Mouse (Mus musculus): Measurements from ENCODE around the gene Prkag2. TPM values are rescaled to one million over a fixed set of nuclear protein-coding genes. Genes with fewer than 3 reads are reported as not detected.

Prkag2 gene
- polyA plus RNA-seq, 1 experiment from 2014 or later, result 21.7 TPM

- 1% methylated on average over 25 of the region's 25 CpGs for WGBS
- peak overlapping the region; percentile 50; the same call in 1 of the 2 replicates for H3K9ac ChIP-seq
- peak; percentile 59; the same call in 1 of the 2 replicates for ATAC-seq (ENCODE audit: insufficient number of reproducible peaks, low FRiP score, low TSS enrichment, low read depth)
- H3K4me1 ChIP-seq, result peaks cover 26% of the 10 kb centered on the region
- no peaks in the 10 kb centered on the region for H3K9me3 ChIP-seq
- no peak overlapping the region; the same call in 1 of the 2 replicates for H3K27ac ChIP-seq
- no peaks in the 10 kb centered on the region for H3K36me3 ChIP-seq
- H3K4me3 ChIP-seq, result peak overlapping the region; percentile 65
- peaks cover 50% of the 10 kb centered on the region for H3K27me3 ChIP-seq
- H3K4me2 ChIP-seq, result peak overlapping the region; percentile 100
Measured at GRCm38 (mm10) chr5:25101126-25101523, 683 bp upstream of the Prkag2 start.

GRCm38 (mm10) chr5:25100157-25100515 is 306 bp downstream of the Prkag2 start:
- peak overlapping the region; percentile 50 for H3K9ac ChIP-seq
- no peaks in the 10 kb centered on the region for H3K9me3 ChIP-seq
- no peak for ATAC-seq (ENCODE audit: insufficient number of reproducible peaks, low FRiP score, low TSS enrichment, low read depth)
- H3K36me3 ChIP-seq, result no peaks in the 10 kb centered on the region
- no peak overlapping the region for H3K27ac ChIP-seq
- peak overlapping the region; percentile 100 for H3K4me2 ChIP-seq
- H3K4me1 ChIP-seq, result peaks cover 26% of the 10 kb centered on the region
- under 1% methylated on average over 26 of the region's 26 CpGs for WGBS
- peaks cover 50% of the 10 kb centered on the region for H3K27me3 ChIP-seq
- H3K4me3 ChIP-seq, result peak overlapping the region; percentile 65

- Histone ChIP-seq H3K4me2 (peak overlapping the region; percentile 100), H3K9ac (peak overlapping the region; percentile 50), H3K4me1 (peaks cover 26% of the 10 kb centered on the region), H3K27me3 (peaks cover 50% of the 10 kb centered on the region), H3K36me3 (no peaks in the 10 kb centered on the region), H3K27ac (no peak overlapping the region), H3K9me3 (no peaks in the 10 kb centered on the region), H3K4me3 (peak overlapping the region; percentile 65)
- ATAC-seq (ENCODE audit: insufficient number of reproducible peaks, low FRiP score, low TSS enrichment, low read depth), result 0 out of 2 replicates have a peak, but pooled peaks have one; percentile 65
- under 1% methylated on average over 45 of the region's 45 CpGs for WGBS
Measured at GRCm38 (mm10) chr5:25099367-25100156, 880 bp downstream of the Prkag2 start.

- ATAC-seq (ENCODE audit: insufficient number of reproducible peaks, low FRiP score, low TSS enrichment, low read depth), result no peak
- Histone ChIP-seq H3K4me3 (no peak overlapping the region), H3K27me3 (peaks cover 50% of the 10 kb centered on the region)
Measured at GRCm38 (mm10) chr5:25097891-25098290, 2.6 kb downstream of the Prkag2 start.

GRCm38 (mm10) chr5:25096431-25096830 is 4.0 kb downstream of the Prkag2 start:
- Histone ChIP-seq H3K4me3 (no peak overlapping the region), H3K4me1 (peaks cover 24% of the 10 kb centered on the region), H3K4me2 (no peak overlapping the region), H3K9ac (no peak overlapping the region), H3K27me3 (peaks cover 42% of the 10 kb centered on the region), H3K36me3 (no peaks in the 10 kb centered on the region), H3K27ac (no peak overlapping the region), H3K9me3 (no peaks in the 10 kb centered on the region)
- ATAC-seq (ENCODE audit: insufficient number of reproducible peaks, low FRiP score, low TSS enrichment, low read depth), result no peak
- 63% methylated on average over 4 of the region's 4 CpGs for WGBS

More at GRCm38 (mm10) chr5:25097891-25098290, 2.6 kb downstream of the Prkag2 start:
- Histone ChIP-seq H3K36me3 (no peaks in the 10 kb centered on the region), H3K9me3 (no peaks in the 10 kb centered on the region), H3K27ac (no peak overlapping the region), H3K9ac (no peak overlapping the region), H3K4me1 (peaks cover 26% of the 10 kb centered on the region), H3K4me2 (no peak overlapping the region)
- 78% methylated on average over 3 of the region's 3 CpGs for WGBS

GRCm38 (mm10) chr5:25092630-25093245 is 7.7 kb downstream of the Prkag2 start:
- WGBS, result 81% methylated on average over 8 of the region's 8 CpGs

GRCm38 (mm10) chr5:25089258-25089972 is 11.0 kb downstream of the Prkag2 start:
- Histone ChIP-seq H3K9me3 (no peaks in the 10 kb centered on the region), H3K36me3 (no peaks in the 10 kb centered on the region), H3K4me2 (no peak overlapping the region), H3K4me1 (peaks cover 16% of the 10 kb centered on the region), H3K27ac (no peak overlapping the region), H3K9ac (no peak overlapping the region), H3K4me3 (no peak overlapping the region), H3K27me3 (no peaks in the 10 kb centered on the region)
- WGBS, result 74% methylated on average over 6 of the region's 6 CpGs
- no peak for ATAC-seq (ENCODE audit: insufficient number of reproducible peaks, low FRiP score, low TSS enrichment, low read depth)

More at GRCm38 (mm10) chr5:25092630-25093245, 7.7 kb downstream of the Prkag2 start:
- Histone ChIP-seq H3K27me3 (peaks cover 7% of the 10 kb centered on the region; the same call in 1 of the 2 replicates), H3K9ac (no peak overlapping the region), H3K4me1 (peaks cover 3% of the 10 kb centered on the region; the same call in 1 of the 2 replicates), H3K4me3 (no peak overlapping the region), H3K9me3 (no peaks in the 10 kb centered on the region), H3K4me2 (no peak overlapping the region), H3K27ac (no peak overlapping the region), H3K36me3 (no peaks in the 10 kb centered on the region)
- no peak for ATAC-seq (ENCODE audit: insufficient number of reproducible peaks, low FRiP score, low TSS enrichment, low read depth)

GRCm38 (mm10) chr5:25088633-25089032 is 11.8 kb downstream of the Prkag2 start:
- Histone ChIP-seq H3K4me2 (no peak overlapping the region), H3K36me3 (no peaks in the 10 kb centered on the region), H3K27me3 (no peaks in the 10 kb centered on the region), H3K4me1 (peaks cover 16% of the 10 kb centered on the region), H3K9ac (no peak overlapping the region), H3K27ac (no peak overlapping the region), H3K9me3 (no peaks in the 10 kb centered on the region), H3K4me3 (no peak overlapping the region)
- 60% methylated on average over 4 of the region's 4 CpGs for WGBS
- ATAC-seq (ENCODE audit: insufficient number of reproducible peaks, low FRiP score, low TSS enrichment, low read depth), result no peak

GRCm38 (mm10) chr5:25088111-25088510 is 12.3 kb downstream of the Prkag2 start:
- ATAC-seq (ENCODE audit: insufficient number of reproducible peaks, low FRiP score, low TSS enrichment, low read depth), result no peak
- no peaks in the 10 kb centered on the region for H3K27me3 ChIP-seq
- WGBS, result 84% methylated on average over 13 of the region's 13 CpGs
- no peak overlapping the region for H3K4me2 ChIP-seq
- H3K9ac ChIP-seq, result no peak overlapping the region
- no peak overlapping the region for H3K4me3 ChIP-seq
- H3K36me3 ChIP-seq, result no peaks in the 10 kb centered on the region
- peaks cover 16% of the 10 kb centered on the region for H3K4me1 ChIP-seq
- H3K27ac ChIP-seq, result no peak overlapping the region
- H3K9me3 ChIP-seq, result no peaks in the 10 kb centered on the region

GRCm38 (mm10) chr5:25087064-25087463 is 13.4 kb downstream of the Prkag2 start:
- no peak for ATAC-seq (ENCODE audit: insufficient number of reproducible peaks, low FRiP score, low TSS enrichment, low read depth)
- Histone ChIP-seq H3K27me3 (no peaks in the 10 kb centered on the region), H3K4me3 (no peak overlapping the region), H3K36me3 (no peaks in the 10 kb centered on the region), H3K9me3 (no peaks in the 10 kb centered on the region), H3K4me2 (no peak overlapping the region), H3K9ac (no peak overlapping the region), H3K4me1 (peaks cover 16% of the 10 kb centered on the region), H3K27ac (no peak overlapping the region)
- 47% methylated on average over 7 of the region's 7 CpGs for WGBS

GRCm38 (mm10) chr5:25086234-25086633 is 14.2 kb downstream of the Prkag2 start:
- no peaks in the 10 kb centered on the region for H3K27me3 ChIP-seq
- 39% methylated on average over 4 of the region's 4 CpGs for WGBS
- no peaks in the 10 kb centered on the region for H3K36me3 ChIP-seq
- ATAC-seq (ENCODE audit: insufficient number of reproducible peaks, low FRiP score, low TSS enrichment, low read depth), result no peak
- H3K27ac ChIP-seq, result no peak overlapping the region
- H3K4me2 ChIP-seq, result no peak overlapping the region
- H3K4me1 ChIP-seq, result peaks cover 16% of the 10 kb centered on the region
- H3K4me3 ChIP-seq, result no peak overlapping the region
- no peaks in the 10 kb centered on the region for H3K9me3 ChIP-seq
- H3K9ac ChIP-seq, result no peak overlapping the region

- H3K27me3 ChIP-seq, result no peaks in the 10 kb centered on the region
- no peak overlapping the region for H3K9ac ChIP-seq
- ATAC-seq (ENCODE audit: insufficient number of reproducible peaks, low FRiP score, low TSS enrichment, low read depth), result no peak
- no peak overlapping the region for H3K27ac ChIP-seq
- H3K4me1 ChIP-seq, result peaks cover 19% of the 10 kb centered on the region
- H3K36me3 ChIP-seq, result no peaks in the 10 kb centered on the region
- H3K4me2 ChIP-seq, result no peak overlapping the region
- H3K9me3 ChIP-seq, result no peaks in the 10 kb centered on the region
- H3K4me3 ChIP-seq, result no peak overlapping the region
- 83% methylated on average over 10 of the region's 10 CpGs for WGBS
Measured at GRCm38 (mm10) chr5:25085170-25085569, 15.3 kb downstream of the Prkag2 start.

All from limb, embryonic 15.5 days (tissue).